Mouse (Mus musculus) liver, postnatal 0 days (tissue): ENCODE data around the gene Gm16253. TPM values are rescaled to one million over a fixed set of nuclear protein-coding genes. Genes with fewer than 3 reads are reported as not detected.

Experiments used
- ATAC-seq: fragments of 200-750 bp; cut with Nextera tagmentation; 2 replicates; pipeline ENCODE4 v1.8.0; 2017; ENCODE audit warnings: mild to moderate bottlenecking, moderate library complexity
- DNase-seq: peaks from one replicate; pipeline ENCODE4 v3.0.0-alpha.2; 2016
- H3K27ac ChIP-seq: fragments of 300-500 bp; sonication (generic); 2 replicates; pipeline ENCODE4 v1.5.1; 2014; ENCODE audit warnings: antibody characterized with exemption, moderate library complexity, mild to moderate bottlenecking, low read depth
- H3K27me3 ChIP-seq: fragments of 300-500 bp; sonication (generic); 2 replicates; pipeline ENCODE4 v1.6.1; 2014; ENCODE audit warnings: low read length, control low read depth, mixed read lengths; ENCODE audit not compliant: insufficient read depth
- H3K36me3 ChIP-seq: fragments of 300-500 bp; sonication (generic); replicated peaks from 2 replicates; pipeline ENCODE4 v1.6.1; 2014; ENCODE audit warnings: mild to moderate bottlenecking, control low read depth, low read length, moderate library complexity, mixed read lengths; ENCODE audit not compliant: insufficient read depth
- H3K4me1 ChIP-seq: fragments of 300-500 bp; sonication (generic); 2 replicates; pipeline ENCODE4 v1.6.1; 2014; ENCODE audit warnings: antibody characterized with exemption, mild to moderate bottlenecking, control low read depth; ENCODE audit not compliant: insufficient read depth
- H3K4me2 ChIP-seq: fragments of 300-500 bp; sonication (generic); 2 replicates; pipeline ENCODE4 v1.6.1; 2014; ENCODE audit warnings: low read depth, mild to moderate bottlenecking, low read length, moderate library complexity, mixed read lengths
- H3K4me3 ChIP-seq: fragments of 300-500 bp; sonication (generic); 2 replicates; pipeline ENCODE4 v1.5.1; 2014; ENCODE audit warnings: low read depth, low read length
- H3K9ac ChIP-seq: fragments of 300-500 bp; sonication (generic); replicated peaks from 2 replicates; pipeline ENCODE4 v1.6.1; 2014; ENCODE audit warnings: mild to moderate bottlenecking, moderate library complexity
- H3K9me3 ChIP-seq: fragments of 300-500 bp; sonication (generic); 2 replicates; pipeline ENCODE4 v1.6.1; 2016; ENCODE audit warnings: mild to moderate bottlenecking, control low read depth, low read length, mixed read lengths
- CTCF ChIP-seq: sonication (generic); IDR thresholded peaks from 2 replicates; pipeline ENCODE4 v1.5.1; 2016; ENCODE audit warnings: antibody characterized with exemption, low read depth
- EP300 ChIP-seq: IDR thresholded peaks from 2 replicates; pipeline ENCODE4 v1.6.1; 2016; ENCODE audit warnings: antibody characterized with exemption, low read depth, mild to moderate bottlenecking
- WGBS: fragments of 180-500 bp; shearing (Covaris S2); extraction: QIAGEN DNeasy Blood & Tissue Kit; methylation state at CpG from one replicate; pipeline ENCODE4 v1.1.7; 2014; ENCODE audit not compliant: insufficient replicate concordance; 5-methylcytosine and 5-hydroxymethylcytosine counted together
- polyA plus RNA-seq: library from polyadenylated mRNA; unstranded; fragments of >200 nt; fragmentation: Nextera tagmentation; extraction: Ambion mirVana; gene quantifications from 2 replicates; pipeline ENCODE4 v1.2.1, GENCODE M21; 2015

Gm16253 gene
- polyA plus RNA-seq, 1 experiment from 2014 or later: not detected

DNA sequence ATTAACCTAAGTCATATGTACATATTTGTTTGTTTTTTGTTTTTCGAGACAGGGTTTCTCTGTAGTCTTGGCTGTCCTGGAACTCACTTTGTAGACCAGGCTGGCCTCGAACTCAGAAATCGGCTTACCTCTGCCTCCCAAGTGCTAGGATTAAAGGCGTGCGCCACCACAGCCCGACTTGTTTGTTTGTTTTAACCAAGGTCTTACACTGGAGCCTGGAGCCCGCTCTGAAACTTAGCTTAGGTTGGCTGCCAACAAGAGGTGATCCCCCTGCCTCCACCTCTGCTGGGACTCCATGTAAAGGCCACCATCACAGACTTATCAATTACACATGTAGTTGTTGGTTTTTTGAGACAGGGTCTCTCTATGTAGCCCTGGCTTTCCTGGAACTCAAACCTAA is 28.0 kb upstream of the Gm16253 start:
- ATAC-seq: no peak
- H3K27me3 ChIP-seq: no peaks in the 10 kb centered on the region
- H3K9me3 ChIP-seq: no peaks in the 10 kb centered on the region
- H3K9ac ChIP-seq: no peak overlapping the region
- H3K4me3 ChIP-seq: no peak overlapping the region
- TF ChIP-seq EP300: no peak
- TF ChIP-seq CTCF: no peak
- no peak for DNase-seq
- H3K4me2 ChIP-seq: no peak overlapping the region
- 77% methylated on average over 7 of the region's 7 CpGs for WGBS
- no peaks in the 10 kb centered on the region for H3K36me3 ChIP-seq
- H3K4me1 ChIP-seq: peaks cover 16% of the 10 kb centered on the region
- H3K27ac ChIP-seq: no peak overlapping the region

DNA sequence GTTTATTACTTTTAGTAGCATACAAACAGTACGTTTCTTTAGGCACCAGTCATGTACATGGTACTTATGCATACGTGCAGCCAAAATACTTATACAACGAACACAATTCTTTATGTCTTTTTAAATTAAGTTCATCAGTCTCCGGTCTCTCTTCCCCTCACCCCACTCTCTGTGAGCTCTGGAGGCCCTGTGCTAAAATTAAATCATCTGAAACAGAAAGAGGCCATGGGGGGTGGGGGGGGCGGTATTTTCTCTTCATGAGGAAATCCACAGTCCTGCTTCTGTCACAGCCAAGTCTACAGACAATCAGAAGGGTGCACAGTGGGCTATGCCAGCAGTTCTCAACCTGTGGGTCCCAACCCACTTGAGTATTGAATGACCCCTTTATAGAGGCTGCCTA is 27.4 kb upstream of the Gm16253 start:
- no peak overlapping the region for H3K27ac ChIP-seq
- no peaks in the 10 kb centered on the region for H3K27me3 ChIP-seq
- 62% methylated on average over 5 of the region's 5 CpGs for WGBS
- no peaks in the 10 kb centered on the region for H3K9me3 ChIP-seq
- DNase-seq (no peak), ATAC-seq (no peak)
- no peak overlapping the region for H3K4me3 ChIP-seq
- TF ChIP-seq CTCF (no peak), EP300 (no peak)
- H3K9ac ChIP-seq: no peak overlapping the region
- H3K36me3 ChIP-seq: no peaks in the 10 kb centered on the region
- H3K4me1 ChIP-seq: peaks cover 22% of the 10 kb centered on the region
- H3K4me2 ChIP-seq: no peak overlapping the region

DNA sequence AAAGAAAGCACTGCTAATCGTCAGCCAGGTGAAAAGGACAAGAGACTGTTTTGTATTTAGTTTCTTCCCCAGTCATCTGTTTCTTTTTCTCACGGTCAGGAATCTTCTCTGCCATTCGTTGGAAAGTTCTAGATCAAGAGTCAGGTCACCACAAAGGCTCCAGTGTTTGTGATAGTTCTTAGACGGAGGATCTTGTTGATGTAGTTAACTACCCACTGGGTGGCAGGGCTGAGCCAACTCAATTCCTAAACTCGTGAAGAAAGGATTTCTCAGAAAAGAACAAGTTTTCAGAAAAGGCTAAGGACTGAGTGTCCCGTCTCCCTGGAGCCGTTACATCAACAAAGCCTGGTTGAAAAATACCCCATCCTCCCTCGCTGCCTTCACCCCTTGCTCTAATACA is 25.6 kb upstream of the Gm16253 start:
- no peak for ATAC-seq
- peak; percentile 87 for TF ChIP-seq EP300
- TF ChIP-seq CTCF: peak; percentile 78
- H3K4me3 ChIP-seq: no peak overlapping the region
- no peaks in the 10 kb centered on the region for H3K36me3 ChIP-seq
- H3K9me3 ChIP-seq: no peaks in the 10 kb centered on the region
- H3K9ac ChIP-seq: no peak overlapping the region
- H3K27me3 ChIP-seq: no peaks in the 10 kb centered on the region
- H3K4me1 ChIP-seq: peaks cover 30% of the 10 kb centered on the region
- WGBS: 13% methylated on average over 8 of the region's 8 CpGs
- peak; percentile 54 for DNase-seq
- H3K27ac ChIP-seq: peak overlapping the region; percentile 26; the same call in 1 of the 2 replicates
- H3K4me2 ChIP-seq: no peak overlapping the region

DNA sequence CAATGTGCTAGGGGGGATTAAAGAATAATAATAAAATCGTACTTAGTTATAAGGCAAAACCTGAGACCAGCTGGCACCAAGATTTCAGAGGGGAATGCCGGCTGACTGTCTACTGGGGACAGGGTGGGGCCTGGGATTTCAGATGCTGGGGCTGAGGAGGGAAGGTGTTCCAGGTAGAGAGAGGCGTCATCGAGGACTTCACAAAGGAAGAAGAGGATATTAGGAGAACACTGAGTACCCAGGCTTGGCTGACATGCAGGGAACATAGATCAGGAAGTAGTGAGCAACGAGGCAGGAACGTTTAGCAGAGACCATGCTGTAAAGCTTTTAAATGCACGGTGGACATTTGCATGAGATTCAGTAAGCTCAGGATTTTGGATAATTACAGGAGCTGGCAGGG is 24.9 kb upstream of the Gm16253 start:
- Histone ChIP-seq H3K4me1 (peaks cover 30% of the 10 kb centered on the region), H3K9me3 (no peaks in the 10 kb centered on the region), H3K36me3 (no peaks in the 10 kb centered on the region), H3K4me3 (no peak overlapping the region), H3K27me3 (no peaks in the 10 kb centered on the region), H3K27ac (peak overlapping the region; percentile 26; the same call in 1 of the 2 replicates), H3K9ac (no peak overlapping the region), H3K4me2 (no peak overlapping the region)
- 44% methylated on average over 7 of the region's 7 CpGs for WGBS
- ATAC-seq (no peak), DNase-seq (no peak)
- TF ChIP-seq CTCF: no peak
- no peak for TF ChIP-seq EP300

DNA sequence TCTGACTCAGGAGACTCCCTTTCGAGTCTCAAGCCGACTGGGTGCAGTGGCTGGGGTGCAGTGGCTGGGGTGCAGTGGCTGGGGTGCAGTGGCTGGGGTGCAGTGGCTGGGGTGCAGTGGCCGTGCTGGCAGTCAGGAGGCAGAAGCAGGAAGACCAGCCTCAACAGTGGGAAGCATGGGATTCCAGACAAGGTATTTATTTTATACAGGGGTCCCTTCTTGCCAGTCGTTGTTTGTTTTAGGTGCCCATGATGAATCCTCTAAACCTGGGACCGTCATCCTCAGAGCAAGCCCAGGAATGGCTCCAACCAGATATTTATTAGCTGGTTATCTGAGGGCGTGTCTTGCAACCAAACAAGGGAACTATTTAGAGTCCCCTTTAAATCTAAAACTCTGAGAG is 23.2 kb upstream of the Gm16253 start:
- Histone ChIP-seq H3K4me3 (no peak overlapping the region), H3K27me3 (no peaks in the 10 kb centered on the region), H3K36me3 (no peaks in the 10 kb centered on the region), H3K27ac (peak overlapping the region; percentile 99; the same call in 1 of the 2 replicates), H3K4me2 (no peak overlapping the region), H3K4me1 (peaks cover 25% of the 10 kb centered on the region), H3K9ac (no peak overlapping the region), H3K9me3 (no peaks in the 10 kb centered on the region)
- no peak for DNase-seq
- ATAC-seq: no peak
- 49% methylated on average over 6 of the region's 6 CpGs for WGBS
- TF ChIP-seq CTCF (no peak), EP300 (no peak)

DNA sequence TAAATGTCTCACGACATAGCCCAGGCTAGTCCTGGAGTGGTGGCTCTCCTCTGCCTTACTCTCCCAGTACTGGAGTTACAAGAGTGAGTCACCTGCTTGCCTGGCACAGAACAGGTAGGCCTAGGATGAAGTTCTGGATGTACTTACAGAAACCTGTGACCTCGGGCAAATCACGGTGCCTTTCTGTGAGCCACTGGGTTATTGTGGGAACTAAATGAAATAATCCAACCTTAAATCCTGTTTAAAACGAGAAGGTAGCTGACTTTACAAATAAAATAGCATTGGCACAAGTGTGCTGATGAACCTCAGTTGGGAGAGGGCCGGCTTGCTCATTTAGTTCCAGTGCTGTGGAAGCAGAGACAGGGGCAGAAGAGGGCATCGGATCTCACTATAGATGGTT is 22.5 kb upstream of the Gm16253 start:
- H3K27ac ChIP-seq: peak overlapping the region; percentile 99
- WGBS: 80% methylated on average over 6 of the region's 6 CpGs
- peaks cover 2% of the 10 kb centered on the region; the same call in 1 of the 2 replicates for H3K36me3 ChIP-seq
- peaks cover 25% of the 10 kb centered on the region for H3K4me1 ChIP-seq
- peak overlapping the region; percentile 3; the same call in 1 of the 2 replicates for H3K9ac ChIP-seq
- DNase-seq: no peak
- no peak overlapping the region for H3K4me2 ChIP-seq
- no peaks in the 10 kb centered on the region for H3K9me3 ChIP-seq
- TF ChIP-seq CTCF: no peak
- no peak for TF ChIP-seq EP300
- H3K27me3 ChIP-seq: no peaks in the 10 kb centered on the region
- no peak overlapping the region for H3K4me3 ChIP-seq
- ATAC-seq: no peak

GRCm38 (mm10) chr3:96555041-96555596 is 21.7 kb upstream of the Gm16253 start:
- TF ChIP-seq EP300: peak; percentile 91
- TF ChIP-seq CTCF: no peak
- Histone ChIP-seq H3K9me3 (no peaks in the 10 kb centered on the region), H3K27ac (peak overlapping the region; percentile 99), H3K27me3 (no peaks in the 10 kb centered on the region), H3K4me1 (peaks cover 27% of the 10 kb centered on the region), H3K36me3 (peaks cover 11% of the 10 kb centered on the region), H3K4me2 (peak overlapping the region; percentile 34; the same call in 1 of the 2 replicates), H3K4me3 (no peak overlapping the region), H3K9ac (peak overlapping the region; percentile 45; the same call in 1 of the 2 replicates)
- peak; percentile 66 for DNase-seq
- WGBS: 53% methylated on average over 12 of the region's 12 CpGs
- peak; percentile 60 for ATAC-seq
